Comparison of ENCODE assay signal across 8 mouse cellular contexts in the genomic region with DNA sequence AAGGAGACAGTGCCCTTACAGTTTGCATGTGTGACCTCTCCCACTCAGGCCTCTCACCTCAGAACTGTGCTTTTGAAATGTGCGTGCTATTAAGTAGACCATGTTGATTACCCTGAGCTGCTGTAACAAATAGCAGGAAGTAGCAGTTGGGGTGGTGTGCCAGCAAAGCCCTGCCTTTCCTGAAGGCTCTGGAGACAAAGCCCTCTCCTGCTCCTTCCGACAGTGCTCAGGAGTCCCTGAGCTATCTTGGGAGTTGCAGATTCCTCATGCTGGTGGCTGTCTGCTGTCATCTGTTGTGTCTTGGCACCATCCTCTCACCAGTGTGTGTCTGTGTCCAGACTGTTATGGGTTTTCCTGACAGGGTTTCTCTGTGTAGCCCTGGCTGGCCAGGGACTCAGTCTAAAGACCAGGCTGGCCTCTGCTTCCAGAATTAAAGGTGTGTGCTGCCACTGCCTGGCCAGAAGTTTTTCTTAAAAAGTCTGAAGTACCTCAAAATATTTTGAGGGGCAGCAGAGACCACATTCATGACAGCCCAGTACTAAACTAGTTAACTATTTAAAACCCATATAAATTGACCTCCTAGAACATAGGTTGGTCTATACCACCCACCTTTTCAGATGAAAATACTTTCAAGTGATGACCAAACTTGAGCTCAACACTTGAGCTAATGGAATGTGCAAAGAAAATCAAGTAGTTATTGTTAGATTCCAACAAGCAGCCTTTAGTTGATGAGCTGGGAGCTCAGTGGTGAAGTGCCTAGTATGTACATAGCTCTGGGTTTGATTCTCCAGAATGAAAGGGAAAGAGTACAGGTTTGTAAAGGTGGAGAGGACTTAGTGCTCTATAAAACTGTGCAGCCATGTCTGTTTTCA.
DNase-seq lines count a peak whose midpoint lies in the region; ATAC-seq lines count a peak whose summit lies in the region.

No protein-coding gene starts in this region.

- intact Hi-C loops in left cerebral cortex, postnatal 14 days (cut with DNase I): no loop called here

- ATAC-seq in intestine, embryonic 16.5 days: peak; percentile 43; the same call in 1 of the 2 replicates

- DNase-seq in heart, adult 9 months (ENCODE audit: low spot score in 2 of 2): peak; percentile 16 to 33
- DNase-seq in heart, postnatal 4 days: no peak
- peak; percentile 45 to 51 for DNase-seq in cerebellum, postnatal 25 days
- DNase-seq in lung, postnatal 14 days: peak; percentile 28
- no peak for DNase-seq in adrenal gland, postnatal 14 days
- DNase-seq in left cerebral cortex, postnatal 14 days (ENCODE audit: low spot score in 2 of 2): no peak
- no peak for DNase-seq in retina, embryonic 14.5 days (ENCODE audit: low spot score)

- H3K4me1 ChIP-seq in intestine, embryonic 16.5 days (ENCODE audit: control insufficient read depth, insufficient read depth, low read length): peaks cover 10% of the 10 kb centered on the region

- H3K4me3 ChIP-seq in intestine, embryonic 16.5 days (ENCODE audit: low read length): no peak overlapping the region

- no peaks in the 10 kb centered on the region for H3K9me3 ChIP-seq in intestine, embryonic 16.5 days (ENCODE audit: control insufficient read depth, low read length)

- H3K27me3 ChIP-seq in intestine, embryonic 16.5 days (replicated peaks; ENCODE audit: control insufficient read depth, insufficient read depth, low read length): no peaks in the 10 kb centered on the region

- WGBS in intestine, embryonic 16.5 days: 54% methylated on average over 2 of the region's 2 CpGs

- H3K36me3 ChIP-seq in intestine, embryonic 16.5 days (ENCODE audit: control insufficient read depth, insufficient read depth, low read length): no peaks in the 10 kb centered on the region

- H3K27ac ChIP-seq in intestine, embryonic 16.5 days (ENCODE audit: low read length): no peak overlapping the region

- no peak overlapping the region for H3K4me2 ChIP-seq in intestine, embryonic 16.5 days (ENCODE audit: low read depth, low read length)

- no peak overlapping the region for H3K9ac ChIP-seq in intestine, embryonic 16.5 days (ENCODE audit: low read depth, low read length)

Comparison
In these comparisons a context has a peak if more than half of its experiments do, and no peak if none do; other contexts are left out.
1. DNase-seq: peak in heart, adult 9 months (2 of 2), cerebellum, postnatal 25 days (2 of 2) and lung, postnatal 14 days (single experiment); none in heart, postnatal 4 days (single experiment), adrenal gland, postnatal 14 days (single experiment), left cerebral cortex, postnatal 14 days (0 of 2) and retina, embryonic 14.5 days (single experiment).